Mouse (Mus musculus): ENCODE measurements at regions not wholly inside any gene's neighbourhood (a gene's known extent, or its start where the extent isn't known, plus 50 kb on each side); places are given as distances from the start of the nearest gene placed in this dataset.

DNA sequence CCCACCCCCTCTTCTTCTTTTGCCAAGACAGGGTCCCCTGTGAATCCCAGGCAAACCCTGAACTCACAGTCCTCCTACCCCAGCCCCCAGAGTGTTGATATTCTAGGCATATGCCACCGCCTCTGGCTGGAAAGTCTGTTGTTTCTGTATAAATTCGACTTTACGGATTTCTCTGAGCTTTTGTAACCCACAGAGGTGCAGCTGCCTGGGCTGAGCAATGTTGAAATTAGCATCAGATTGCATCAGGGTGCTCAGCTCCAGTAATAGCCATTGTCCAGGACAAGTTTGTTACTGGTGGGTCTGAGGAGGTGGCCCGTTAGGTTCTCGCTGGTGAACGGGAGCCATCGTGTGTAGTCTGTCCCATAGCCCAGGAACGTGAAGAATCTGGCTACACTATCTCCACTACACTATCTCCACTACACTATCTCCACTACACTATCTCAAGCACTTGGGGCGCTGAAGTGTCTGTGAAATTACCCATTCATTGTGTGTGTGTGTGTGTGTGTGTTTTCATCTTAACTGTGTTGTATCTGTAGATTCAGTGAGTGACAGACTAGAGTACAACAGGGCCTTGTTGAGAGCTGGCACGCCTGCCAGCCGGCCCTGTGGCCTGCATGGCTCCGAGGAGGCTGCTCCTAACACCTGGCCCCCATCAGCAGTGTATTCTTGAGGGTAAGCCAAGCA is 92.4 kb upstream of the Hnrnpk start:
- no peak for DNase-seq (ENCODE audit: low read depth, low spot score)

DNA sequence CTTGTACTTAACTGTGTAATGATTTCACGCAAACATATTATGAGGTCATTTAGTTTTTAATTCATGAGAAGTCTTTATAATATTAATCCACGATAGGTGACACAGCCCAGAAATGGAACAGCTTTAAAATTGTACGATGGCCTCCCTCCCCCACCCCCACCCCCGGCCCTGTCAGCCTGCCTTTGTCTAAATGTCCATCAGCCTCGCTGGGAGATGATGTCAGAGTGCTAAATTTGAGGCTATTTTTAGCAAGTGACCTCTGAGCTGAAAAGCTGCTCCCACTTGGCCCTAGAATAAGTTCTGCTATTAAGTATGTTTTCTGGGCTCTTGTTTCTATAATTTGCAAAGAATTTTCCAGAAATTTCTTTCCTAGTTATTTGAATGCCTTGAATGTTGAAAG is 91.6 kb upstream of the Hnrnpk start:
- no peak for DNase-seq (ENCODE audit: low read depth, low spot score)

DNA sequence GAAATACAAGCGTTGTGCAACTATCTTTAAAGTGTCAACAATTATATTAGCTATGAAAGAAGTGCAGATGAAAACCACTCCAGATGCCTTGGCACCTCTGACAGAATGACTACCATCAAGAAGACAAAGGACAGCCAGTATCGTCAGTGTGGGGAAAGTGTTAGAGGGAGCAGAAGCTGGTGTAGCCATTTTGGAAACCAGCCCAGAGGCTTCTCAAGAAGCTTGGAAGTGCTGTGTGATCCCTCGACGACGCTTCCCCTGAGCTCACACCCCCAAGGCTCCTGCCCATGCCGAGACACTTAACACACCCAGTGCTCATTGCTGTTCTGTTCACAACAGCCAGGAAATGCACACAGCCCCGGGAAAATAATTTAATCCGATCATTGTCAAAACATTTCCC is 87.7 kb upstream of the Hnrnpk start:
- DNase-seq (ENCODE audit: low read depth, low spot score), result no peak

DNA sequence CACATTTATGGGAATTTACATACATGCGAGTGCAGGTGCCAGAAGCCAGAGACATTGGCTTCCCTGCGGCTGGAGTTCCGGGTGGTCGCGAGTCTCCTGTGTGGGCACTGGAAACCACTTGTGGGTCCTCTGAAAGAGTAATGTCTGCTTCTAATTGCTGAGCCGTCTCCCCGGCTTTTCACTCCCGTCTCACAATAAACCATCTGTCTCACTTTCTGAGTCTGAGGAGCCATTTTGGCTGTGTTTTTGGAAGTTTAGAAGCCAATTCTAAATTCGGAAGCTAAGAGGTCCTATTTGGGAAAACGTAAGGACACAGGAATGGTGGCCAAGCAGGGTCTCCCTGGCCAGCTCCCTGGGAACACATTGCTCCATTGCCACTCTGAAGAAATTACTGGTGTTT is 81.9 kb upstream of the Hnrnpk start:
- DNase-seq (ENCODE audit: low read depth, low spot score), result no peak

DNA sequence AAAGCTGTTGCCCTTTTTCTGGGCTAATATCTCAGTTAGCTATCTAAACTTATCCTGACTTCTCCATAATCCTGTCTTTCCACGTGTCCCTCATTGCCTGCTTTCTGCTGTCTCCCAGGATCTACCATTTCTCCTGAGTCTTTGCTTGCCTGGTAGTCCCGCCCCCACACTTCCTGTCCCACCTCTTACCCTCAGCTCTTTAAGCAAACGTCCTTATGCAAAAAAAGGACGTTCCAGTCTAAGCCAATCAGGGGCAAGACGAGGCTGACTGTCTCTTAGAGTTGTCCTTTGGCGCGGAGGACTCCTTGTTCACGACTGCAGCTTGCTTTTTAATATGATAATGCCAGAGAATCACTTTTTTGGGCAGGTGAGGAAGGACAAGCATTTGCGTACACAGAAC is 79.6 kb upstream of the Hnrnpk start:
- no peak for DNase-seq (ENCODE audit: low read depth, low spot score)

DNA sequence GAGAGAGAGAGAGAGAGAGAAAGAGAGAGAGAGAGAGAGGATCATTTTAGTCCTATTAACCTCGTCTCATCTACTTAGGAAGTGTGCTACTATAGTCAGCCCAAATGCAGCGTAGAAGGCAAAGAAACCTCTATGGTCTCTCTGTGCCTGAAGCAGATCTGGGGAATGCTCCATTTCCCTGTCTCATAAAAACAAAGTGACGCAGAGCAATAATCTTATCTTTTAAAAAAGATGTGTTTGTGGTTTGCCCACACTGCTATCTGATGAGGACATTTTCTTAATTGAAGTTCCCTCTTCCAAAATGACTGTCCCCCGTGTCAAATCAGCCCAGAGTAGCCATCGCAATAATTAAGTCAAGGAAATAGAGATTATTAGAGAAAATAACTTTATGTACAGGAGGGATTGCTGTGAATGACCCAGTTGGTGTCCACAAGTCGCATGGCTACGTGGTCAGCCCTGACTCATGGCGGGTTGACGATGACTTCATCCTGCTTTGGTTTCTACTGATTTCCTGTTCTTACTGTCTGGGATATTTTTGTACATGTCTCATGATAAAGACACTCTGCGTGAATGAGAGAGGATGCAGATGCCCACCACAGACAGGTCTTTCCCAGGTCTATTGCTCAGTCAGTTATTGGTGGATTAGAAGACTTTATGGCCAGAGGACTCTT is 77.9 kb upstream of the Hnrnpk start:
- no peak for DNase-seq (ENCODE audit: low read depth, low spot score)

DNA sequence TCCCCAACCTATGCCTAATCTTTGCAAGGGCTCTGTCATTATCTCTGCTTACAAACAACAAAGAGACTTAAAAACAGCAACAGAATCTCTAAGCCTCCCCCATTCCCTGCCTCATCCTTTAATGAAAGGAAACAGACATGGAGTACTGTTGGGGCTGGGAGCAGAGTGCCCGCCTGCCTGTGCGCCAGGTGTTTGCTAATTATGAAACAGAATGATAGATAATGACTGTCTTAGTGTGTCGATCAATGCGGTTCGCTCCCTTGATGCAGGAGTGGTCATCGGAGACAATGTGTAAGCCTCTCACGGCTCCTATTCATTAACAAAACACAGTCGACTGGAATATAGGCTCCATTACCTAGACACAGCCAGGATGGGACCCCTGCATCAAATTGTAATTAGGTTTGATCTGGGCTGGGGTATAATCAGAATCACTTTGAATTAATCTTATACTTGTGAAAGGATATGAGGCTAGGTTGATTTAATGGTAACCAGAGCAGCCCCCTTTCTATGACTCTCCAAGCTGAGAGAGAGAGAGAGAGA is 77.3 kb upstream of the Hnrnpk start:
- DNase-seq (ENCODE audit: low read depth, low spot score), result no peak

DNA sequence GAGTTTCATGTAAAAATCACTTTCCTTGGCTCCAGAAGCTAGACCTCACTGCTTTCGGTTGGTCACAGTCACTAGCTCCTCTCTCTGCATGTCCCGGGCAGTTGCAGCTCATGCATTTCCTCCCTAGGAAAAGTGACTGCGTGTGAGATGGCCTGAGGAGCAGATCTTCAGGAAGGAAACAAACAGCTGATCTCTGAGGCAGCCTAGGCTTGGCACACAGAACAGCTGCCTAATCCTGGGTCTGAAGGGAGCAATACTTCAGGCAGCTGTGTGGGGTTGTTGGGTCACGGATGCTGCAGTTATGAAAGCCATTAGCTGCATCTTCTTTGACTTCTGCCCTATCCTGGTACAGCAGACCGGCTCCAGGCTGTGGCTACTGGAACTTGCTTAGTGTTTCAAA is 75.3 kb upstream of the Hnrnpk start:
- DNase-seq (ENCODE audit: low read depth, low spot score), result no peak

DNA sequence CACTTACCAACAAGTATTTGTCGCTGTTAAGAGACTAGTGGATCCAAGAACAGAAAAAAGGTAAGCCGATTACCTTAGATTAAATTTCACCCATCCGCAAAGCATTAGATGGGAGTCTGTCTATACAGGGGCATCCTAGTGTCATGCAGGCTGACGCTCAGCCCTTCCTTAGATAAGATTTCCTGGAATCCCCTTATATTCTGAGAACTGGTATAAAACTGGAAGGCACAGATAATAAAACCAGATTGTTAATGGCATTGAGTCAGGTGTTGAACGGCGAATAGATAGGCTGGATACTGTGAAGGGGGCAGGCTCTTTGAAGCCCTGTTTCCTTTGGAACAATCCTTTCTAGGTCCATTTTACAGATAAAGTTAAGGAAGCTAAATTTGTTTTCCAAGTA is 74.1 kb upstream of the Hnrnpk start:
- DNase-seq (ENCODE audit: low read depth, low spot score), result no peak

DNA sequence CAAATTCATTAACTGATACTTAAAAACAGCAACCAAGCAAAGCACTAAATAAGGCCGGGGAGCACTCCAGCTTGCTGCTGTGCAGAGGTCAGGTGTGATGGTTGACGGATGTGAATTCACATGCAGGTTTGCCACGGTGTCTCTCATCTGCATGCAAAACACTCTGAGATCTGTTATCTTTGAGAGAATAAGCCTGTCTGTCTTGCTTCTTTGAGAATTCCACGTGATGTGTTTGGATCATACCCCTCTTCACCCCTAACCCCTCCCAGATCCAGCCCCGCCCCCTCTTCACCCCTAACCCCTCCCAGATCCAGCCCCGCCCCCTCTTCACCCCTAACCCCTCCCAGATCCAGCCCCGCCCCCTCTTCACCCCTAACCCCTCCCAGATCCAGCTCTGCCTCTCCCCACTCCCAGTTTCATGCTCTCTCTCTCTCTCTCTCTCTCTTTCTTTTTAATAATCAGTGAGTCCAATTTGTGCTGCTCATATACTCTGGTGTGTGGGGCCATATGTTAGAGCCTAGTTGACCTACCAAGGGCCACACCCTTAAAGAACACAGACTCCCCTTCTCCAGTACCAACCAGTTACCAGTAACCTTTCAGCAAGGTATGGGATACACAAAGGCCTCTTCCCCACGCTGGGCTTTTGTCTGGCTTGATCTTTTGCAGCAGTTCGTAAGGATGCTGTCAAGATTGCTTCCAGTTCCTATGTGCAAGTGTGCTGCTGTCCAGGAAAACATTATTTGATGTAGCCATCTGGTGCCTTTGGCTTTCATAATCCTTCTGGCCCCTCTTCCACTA is 73.1 kb upstream of the Hnrnpk start:
- DNase-seq (ENCODE audit: low read depth, low spot score), result no peak

DNA sequence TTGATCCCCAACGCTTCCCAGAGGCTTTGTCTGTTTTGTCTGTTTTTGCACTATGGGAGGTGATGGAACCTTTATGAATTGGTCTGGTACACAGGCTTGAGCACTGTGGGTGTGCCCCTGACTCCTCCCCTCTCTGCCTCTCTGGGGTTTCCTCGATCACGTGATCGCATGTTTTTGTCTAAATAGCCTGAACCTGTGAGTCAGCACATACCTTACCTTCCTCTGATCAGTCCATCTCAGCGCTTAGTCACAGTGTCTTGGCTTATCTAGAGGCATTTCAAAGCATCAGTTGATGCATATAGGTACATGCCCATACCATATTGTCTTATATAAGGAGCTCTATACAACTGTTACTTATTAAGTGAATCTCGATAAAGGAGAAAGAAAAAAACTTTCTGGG is 72.4 kb upstream of the Hnrnpk start:
- peak; percentile 44 for DNase-seq (ENCODE audit: low read depth, low spot score)

DNA sequence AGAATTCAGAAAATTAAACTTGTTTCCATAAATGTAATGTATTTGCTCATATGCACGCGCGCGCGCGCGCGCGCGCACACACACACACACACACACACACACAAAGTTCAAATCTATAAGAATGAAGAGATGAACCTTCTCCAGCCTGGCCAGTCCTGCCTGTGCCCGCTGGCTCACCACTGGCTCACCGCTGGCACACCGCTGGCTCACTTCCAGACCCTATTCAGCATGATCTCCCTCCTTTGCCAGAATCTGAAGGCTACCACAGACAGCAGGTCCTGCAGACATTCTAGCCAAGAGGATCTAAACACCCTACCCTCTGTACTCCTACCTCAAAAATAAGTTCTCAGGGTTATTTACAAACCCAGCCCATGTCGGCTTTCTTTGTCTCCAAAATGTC is 69.3 kb upstream of the Hnrnpk start:
- DNase-seq (ENCODE audit: low read depth, low spot score), result no peak

DNA sequence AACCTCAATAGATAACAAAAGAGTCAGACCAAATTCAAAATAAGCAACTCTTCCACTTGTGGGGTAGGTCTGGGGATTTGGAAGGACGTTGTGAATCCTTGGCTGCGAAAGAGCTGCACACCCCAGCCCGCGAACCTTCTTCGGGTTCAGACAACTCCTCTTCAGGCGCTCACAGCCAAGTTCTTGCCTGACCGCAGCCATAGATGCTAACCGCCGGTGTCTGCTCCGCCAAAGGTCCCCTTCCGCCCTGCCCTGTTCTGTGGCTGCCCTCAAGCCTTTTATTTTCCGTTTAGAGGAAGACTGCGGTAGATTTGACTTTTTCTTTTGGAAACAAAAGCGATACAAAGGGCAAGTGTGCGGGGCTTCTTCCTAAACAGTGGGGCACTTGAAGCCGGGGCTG is 68.6 kb upstream of the Hnrnpk start:
- peak; percentile 73 for DNase-seq (ENCODE audit: low read depth, low spot score)

DNA sequence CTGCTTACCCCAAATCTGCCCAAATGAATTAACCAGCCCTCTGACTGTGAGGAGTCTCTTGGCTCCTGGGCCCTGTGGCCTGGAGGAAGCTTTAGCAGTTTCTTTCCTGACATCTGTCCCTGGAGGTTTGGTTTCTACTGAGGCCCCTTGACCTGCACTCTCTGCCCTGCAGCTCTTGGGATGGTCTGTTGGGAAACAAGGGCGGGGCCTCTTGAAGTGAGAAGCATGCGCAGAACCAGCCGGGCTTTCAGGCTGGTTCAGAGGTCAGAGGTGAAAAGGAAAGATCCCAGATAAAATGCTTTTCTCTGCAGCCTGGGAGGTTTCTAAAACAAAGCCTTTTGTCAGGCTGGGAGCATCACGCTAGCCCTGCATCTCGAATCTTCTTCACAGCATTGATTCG is 66.6 kb upstream of the Hnrnpk start:
- no peak for DNase-seq (ENCODE audit: low read depth, low spot score)

DNA sequence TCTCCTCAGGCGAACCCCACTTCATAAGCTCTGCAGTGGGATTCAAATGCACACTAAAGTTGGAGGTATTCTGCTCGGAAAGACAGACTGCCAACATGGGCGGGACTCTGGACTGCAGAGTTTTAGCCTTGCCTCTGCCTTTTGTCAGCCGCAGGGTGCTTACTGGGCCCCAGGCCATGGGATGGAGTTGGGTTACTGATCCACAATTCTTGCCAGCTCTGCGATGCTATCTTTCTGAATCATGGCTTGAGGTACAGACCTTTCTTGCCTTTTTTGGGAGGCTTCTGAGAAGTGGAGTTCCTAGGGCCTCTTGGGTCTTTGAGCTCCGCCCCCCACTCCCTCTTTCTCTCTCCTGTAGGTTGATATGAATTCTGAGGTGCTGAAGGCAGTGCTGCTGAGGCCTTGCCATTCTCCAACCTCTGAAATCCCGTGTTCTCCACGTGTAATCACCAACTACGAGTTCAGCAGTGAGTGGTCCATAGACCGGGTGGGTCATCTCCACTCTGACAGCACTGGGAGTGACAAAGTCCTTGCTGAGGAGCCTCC is 64.0 kb upstream of the Hnrnpk start:
- DNase-seq (ENCODE audit: low read depth, low spot score), result no peak

DNA sequence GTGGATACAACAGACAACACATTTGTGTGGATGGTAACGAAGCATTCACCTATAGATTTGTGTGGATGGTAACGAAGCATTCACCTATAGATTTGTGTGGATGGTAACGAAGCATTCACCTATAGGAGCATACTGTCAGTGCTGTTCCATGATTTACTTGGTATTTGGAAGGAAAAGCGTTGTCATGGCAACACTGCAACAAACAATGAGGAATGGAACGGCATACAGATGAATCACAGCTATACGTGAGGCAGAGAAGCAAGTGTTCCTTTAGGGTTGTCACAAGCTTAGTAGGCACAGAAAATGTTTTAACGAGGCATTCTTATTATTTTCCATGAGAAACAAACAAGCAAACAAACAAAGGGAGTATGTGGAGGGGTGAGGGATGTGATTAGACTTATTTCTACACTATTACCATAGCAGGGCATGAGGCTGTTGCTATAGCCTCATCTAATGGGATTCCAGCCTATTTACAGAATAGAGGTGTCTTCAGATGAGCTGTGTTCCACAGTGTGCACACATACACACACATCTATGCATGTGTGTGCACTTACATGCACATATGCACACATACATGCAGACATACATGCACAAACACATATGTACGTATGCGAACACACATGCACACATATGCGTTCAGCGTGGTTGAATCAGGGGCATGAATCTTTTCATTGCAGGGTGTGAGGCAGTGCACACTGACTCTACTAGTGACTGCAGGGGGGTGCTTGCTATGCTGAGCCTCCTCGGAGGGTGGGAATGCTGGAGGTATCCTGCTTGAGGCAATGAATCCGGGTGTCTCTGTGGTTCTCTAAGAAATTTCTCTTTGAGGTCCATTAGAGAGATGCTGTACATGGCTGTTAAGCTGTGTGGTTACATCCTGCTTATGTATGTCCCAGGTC is 62.3 kb upstream of the Hnrnpk start:
- DNase-seq (ENCODE audit: low read depth, low spot score), result no peak

All from CD4-positive helper T cell, adult 2 months (primary cell).